Mouse (Mus musculus) lung, adult 2 months (tissue): ENCODE results near the gene Tmcc2.

Source experiments
- CTCF ChIP-seq: fragments of 200-500 bp; IDR thresholded peaks from 2 replicates; pipeline ENCODE4 v1.5.1; 2011; ENCODE audit warnings: mild to moderate bottlenecking, low read length, control low read depth; ENCODE audit not compliant: insufficient read depth
- POLR2A ChIP-seq: fragments of 200-500 bp; IDR thresholded peaks from 2 replicates; pipeline ENCODE4 v1.6.1; 2011; ENCODE audit warnings: low read depth, mild to moderate bottlenecking, control low read depth, low read length, borderline replicate concordance; ENCODE audit errors: extremely low read depth

DNA sequence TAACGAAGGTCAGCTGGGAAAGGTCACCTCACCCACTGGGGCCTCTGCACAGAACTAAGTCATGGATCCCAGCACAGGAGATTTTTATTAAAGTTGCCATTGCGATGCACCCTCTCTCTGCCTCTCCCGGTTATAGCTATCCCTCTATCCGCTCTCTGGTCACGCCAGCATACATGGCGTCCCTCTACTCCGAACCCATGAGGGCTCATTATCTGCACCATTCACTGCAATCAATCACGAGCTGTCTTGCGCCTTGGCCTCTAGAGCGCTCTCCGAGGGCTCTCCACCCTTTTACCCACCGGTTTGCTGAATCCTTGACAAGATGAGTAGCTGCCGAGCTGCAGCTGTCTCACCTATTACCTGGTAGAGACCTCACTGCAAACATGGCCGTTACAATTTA lies 5.8 kb downstream of the Tmcc2 start:
- TF ChIP-seq CTCF (no peak), POLR2A (no peak)
